Mouse (Mus musculus): ENCODE data around the gene Mta1. TPM values are rescaled to one million over a fixed set of nuclear protein-coding genes. Genes with fewer than 3 reads are reported as not detected.

Mta1 gene
- polyA plus RNA-seq, 1 experiment = 385 TPM

DNA sequence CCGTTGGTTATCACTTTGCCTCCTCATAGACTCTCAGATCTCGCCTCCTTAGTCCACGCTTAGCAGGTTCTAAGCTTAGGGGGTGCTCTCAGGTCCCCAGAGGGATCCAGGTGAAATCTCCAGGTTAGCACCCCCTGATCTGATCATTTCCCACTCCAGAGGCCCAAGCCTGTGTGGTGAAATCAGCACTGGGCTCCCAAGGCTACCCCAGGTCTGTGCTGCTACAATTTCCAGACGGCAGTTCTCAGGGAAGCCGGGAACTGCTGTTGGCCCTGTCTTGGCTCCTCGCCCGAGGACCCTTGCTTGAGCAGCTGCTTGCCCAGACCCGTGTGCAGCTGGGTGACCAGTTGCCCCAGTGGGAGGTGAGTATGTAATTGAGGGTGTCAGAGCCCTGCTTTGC, 58.9 kb downstream of the Mta1 start:
- TF ChIP-seq GATA1 (IDR thresholded peaks at IDR 0.05; ENCODE audit: low read length) = no peak

DNA sequence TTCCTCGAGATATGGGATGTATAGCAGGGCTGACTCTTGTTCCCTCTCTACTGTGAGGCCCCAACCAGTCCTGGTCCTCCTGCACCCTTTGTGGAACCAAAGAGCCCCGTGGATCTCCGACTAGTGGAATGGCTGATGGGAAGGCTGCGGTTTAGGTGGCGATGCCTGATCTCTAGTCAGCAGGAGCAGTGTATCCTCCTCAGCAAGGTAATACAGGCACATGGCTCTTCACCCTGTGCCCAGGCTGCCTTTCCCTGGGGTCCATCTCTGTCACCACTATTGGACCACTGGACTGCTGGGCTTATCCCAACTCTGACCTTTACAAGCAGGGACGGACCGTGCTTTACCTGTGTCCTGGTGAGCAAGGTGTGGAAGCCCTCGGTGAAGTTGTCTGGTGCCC, 59.4 kb downstream of the Mta1 start:
- TF ChIP-seq GATA1 (IDR thresholded peaks at IDR 0.05; ENCODE audit: low read length) = no peak

DNA sequence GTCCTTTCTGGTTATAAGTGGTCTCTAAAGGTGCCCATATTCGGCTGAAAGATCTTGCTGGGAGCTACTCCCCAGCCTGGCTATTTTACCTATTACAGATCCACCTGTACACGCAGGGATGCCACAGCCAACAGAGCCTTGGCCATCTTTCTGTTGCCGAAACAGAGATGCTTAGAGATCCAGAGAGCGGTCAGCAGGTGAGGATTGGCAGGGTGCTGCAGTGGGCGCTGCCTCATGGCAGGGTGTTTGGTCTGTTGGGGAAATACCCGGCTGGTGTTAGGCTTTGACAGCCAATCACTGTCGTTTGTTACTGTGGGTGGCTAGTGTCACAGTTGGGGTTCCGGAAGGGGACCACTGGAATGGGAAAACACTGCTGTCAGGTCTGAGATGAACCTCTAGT, 59.9 kb downstream of the Mta1 start:
- no peak for TF ChIP-seq GATA1 (IDR thresholded peaks at IDR 0.05; ENCODE audit: low read length)

DNA sequence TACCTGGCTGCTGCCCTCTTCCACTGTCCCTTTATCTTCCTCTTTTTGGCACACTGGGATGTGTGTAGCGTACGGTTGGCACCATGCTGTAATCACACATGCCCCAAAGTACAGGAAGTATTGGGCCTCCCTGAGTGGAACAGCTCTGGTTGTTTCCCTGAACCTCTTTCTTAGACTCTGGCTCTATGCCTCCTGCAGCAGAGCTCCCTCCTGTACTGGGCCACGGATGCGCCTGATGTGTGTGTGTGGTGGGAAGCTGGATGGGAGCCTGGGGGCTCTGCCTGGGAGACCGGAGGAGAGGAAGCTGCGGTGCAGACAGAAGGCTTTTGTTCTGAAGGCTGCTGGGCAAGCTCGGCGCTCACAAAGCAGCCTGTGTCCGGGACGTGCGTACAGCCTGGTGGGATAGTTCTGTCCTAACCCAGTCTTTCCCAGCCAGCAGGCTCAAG, 65.5 kb downstream of the Mta1 start:
- no peak for TF ChIP-seq GATA1 (IDR thresholded peaks at IDR 0.05; ENCODE audit: low read length)

DNA sequence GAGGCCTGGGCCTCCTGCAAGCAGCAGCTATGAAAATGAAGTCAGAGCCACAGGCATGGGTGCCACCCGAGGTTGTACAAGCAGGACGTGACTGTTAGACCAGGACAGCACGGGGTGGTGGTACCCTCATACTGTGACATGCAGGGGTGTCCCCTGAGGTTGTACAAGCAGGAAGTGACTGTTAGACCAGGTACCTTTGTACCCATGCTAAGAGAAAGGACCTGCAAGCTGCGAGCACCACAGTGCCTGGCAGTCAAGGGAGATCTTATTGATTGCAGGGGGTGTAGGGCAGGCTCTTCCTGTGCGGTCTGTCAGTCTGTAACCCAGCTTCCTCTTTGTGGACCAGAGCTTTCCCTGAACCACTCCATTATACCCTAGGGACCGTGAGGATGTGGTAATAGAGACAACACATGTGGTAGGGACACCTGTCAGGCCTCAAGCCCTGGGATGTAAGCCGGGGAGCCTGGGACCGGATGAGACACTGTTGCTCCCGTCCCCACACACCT, 70.0 kb downstream of the Mta1 start:
- no peak for TF ChIP-seq GATA1 (IDR thresholded peaks at IDR 0.05; ENCODE audit: low read length)

DNA sequence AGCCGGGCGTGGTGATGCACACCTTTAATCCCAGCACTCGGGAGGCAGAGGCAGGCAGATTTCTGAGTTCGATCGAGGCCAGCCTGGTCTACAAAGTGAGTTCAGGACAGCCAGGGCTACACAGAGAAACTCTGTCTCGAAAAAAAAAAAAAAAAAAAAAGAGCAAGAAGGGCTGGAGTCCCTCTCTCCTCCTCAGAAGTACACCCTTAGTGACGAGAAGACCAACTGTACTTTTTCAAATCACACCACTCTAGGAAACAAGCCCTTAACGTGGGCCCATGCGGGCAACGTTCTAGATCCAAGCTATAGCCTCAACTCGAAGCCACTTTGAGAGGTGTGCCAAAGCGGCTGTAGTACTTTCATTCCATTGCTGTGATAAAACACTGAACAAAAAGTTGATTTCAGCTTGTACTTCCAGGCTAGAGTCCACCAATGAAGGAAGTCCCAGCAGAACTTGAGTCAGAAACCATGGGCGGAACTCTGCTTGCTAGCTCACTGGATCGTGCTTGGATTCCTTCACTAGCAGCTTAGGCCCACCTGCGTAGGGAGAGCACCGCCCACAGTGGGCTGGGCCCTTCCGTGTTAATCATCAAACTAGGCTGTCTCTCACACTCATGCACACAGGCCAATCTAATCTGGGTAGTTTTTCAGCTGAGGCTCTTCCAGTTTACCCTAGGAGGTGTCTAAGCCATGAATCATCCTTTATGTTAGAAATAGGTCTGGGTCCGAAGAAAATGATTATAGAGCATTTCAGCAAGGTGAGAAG, 79.1 kb downstream of the Mta1 start:
- no peak for TF ChIP-seq GATA1 (IDR thresholded peaks at IDR 0.05; ENCODE audit: low read length)

DNA sequence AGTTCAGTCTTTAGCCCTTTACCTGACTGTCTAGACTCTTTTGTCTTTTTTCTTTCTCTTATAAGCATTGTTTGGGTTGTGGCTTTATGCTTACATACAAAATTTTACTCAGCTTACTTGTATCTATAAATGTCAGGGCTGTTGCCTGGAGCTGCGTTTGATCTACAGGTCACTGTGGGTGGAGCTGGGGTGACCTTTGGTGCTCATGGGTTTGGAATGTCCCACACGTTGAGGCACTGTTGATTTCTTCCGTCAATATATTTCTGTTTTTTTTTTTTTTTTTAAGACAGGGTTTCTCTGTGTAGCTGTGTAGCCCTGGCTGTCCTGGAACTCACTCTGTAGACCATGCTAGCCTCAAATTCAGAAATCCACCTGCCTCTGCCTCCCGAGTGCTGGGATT, 82.9 kb downstream of the Mta1 start:
- no peak for TF ChIP-seq GATA1 (IDR thresholded peaks at IDR 0.05; ENCODE audit: low read length)

DNA sequence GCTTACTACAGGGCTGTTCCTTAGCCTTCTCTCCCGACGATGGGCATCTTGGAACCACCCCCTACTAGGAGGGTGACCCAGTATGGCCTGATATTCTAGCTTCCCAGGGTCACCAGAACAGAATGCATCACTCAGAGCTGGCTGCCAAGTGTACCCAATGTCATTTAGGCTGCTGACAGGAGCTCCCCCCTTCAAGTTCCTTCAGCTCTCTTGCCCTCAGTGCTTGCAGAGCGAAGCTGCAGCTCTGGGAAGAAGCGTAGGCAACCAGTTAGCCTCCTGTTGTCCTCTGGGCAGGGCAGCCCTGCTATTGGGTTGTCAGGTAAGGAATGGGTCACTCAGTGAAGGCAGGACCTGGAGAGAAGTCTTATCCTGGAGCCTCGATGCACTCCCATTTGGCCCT, 86.9 kb downstream of the Mta1 start:
- no peak for TF ChIP-seq GATA1 (IDR thresholded peaks at IDR 0.05; ENCODE audit: low read length)

DNA sequence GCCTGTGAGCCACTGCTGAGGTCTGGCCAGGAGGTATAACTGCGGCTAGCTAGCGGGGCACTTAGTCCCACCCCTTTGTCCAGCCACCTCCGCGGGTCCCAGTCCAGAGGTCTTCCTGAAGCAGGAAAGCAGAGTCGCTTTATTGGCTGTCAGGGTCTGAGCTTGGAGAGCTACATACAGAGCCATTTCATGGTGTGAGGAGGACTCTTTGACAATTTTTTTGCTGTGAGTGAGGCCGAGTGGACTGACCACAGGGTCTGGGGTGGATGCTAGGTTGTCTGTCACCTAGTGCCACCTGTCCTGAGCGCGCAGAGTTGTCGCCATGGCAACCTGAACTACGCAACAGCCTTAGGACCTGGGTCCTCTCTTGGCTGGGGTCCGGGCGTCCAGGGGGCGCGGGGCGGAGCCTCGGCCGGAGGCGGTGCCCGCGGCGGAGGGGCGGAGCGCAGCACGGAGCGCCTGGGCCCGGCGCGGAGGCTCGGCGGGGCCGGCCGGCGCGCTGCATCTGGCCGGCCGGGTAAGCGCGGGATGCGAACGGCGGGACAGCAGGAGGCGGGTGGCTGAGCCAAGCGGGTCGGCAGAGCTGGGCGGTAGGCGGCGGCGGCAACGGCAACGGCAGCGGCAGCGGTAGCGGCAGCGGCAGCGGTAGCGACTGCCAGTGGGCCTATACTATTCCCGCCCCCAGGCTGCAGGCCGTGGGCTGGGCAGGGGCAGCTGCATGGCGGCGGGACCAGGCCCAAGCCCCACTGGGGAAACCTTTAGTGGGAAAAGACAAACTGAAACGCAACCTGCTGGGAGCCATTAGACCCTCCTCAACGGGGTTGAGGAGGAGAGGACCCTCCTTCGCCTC, 87.6 kb downstream of the Mta1 start, which contains the start of gene Tmem121:
Tmem121 (plus strand) TSS at position 489 of the 850 bp plus-strand sequence.
- no peak for TF ChIP-seq GATA1 (IDR thresholded peaks at IDR 0.05; ENCODE audit: low read length)

DNA sequence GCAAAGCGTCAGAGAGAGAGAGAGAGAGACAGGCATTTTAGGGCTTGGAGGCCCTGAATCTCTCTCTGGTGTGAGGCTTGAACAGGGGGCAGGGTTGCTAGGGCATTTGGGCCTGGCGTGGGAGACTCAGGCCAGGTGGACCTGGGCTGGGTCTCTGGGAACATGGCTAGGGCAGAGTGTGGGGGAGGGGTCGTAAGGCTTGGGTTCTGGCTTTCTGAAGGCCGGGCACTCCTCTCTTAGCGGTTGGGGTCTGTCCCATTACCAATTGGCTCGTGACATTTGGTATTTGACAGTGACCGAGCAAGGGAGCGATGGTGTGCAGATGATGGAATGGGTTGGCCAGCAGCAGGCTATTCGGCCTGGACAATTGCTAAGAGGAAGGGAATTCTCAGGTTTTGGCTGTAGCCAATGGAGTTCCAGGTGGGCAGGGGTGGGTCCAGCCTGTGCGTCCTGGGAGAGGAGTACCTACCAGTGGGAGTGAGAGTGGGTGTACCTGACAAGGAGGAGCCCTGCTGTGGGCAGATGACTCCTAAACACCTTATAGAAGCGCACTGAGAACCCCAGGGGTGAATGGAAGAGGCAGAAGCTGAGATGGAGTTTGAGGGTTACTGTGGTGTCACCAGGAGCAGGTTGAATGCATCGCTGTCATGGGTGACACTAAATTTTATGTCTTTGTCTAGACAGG, 88.4 kb downstream of the Mta1 start:
- TF ChIP-seq GATA1 (IDR thresholded peaks at IDR 0.05; ENCODE audit: low read length) = no peak

Other genes with a start within 250 kb of the Mta1 start
- gene Gpr132, start 230.1 kb upstream of the Mta1 start, polyA plus RNA-seq (2012) = not detected in 2 replicates
- gene Jag2, start 168.5 kb upstream of the Mta1 start, polyA plus RNA-seq (2012) = 0.55 and 0.84 TPM in 2 replicates
- gene Nudt14, start 156.2 kb upstream of the Mta1 start, polyA plus RNA-seq (2012) = 12.4 and 13.5 TPM in 2 replicates
- 75.1 and 103 TPM in 2 replicates for gene Btbd6, start 121.8 kb upstream of the Mta1 start, polyA plus RNA-seq (2012)
- 35.6 and 40.2 TPM in 2 replicates for gene Brf1, start 97.6 kb upstream of the Mta1 start, polyA plus RNA-seq (2012)
- gene Pacs2, start 83.8 kb upstream of the Mta1 start, polyA plus RNA-seq (2012) = 22.1 and 24.7 TPM in 2 replicates
- gene Tex22, start 23.8 kb upstream of the Mta1 start, polyA plus RNA-seq (2012) = not detected in 2 replicates
- 12.7 and 16.8 TPM in 2 replicates for gene Crip2, start 42.0 kb downstream of the Mta1 start, polyA plus RNA-seq (2012)
- gene Crip1, start 48.0 kb downstream of the Mta1 start, polyA plus RNA-seq (2012) = 43.8 and 46.3 TPM in 2 replicates
- gene Tedc1, start 58.1 kb downstream of the Mta1 start, polyA plus RNA-seq (2012) = 25.3 and 32.0 TPM in 2 replicates
- not detected in 2 replicates for gene Tmem121, start 87.7 kb downstream of the Mta1 start, polyA plus RNA-seq (2012)